Mouse (Mus musculus) ES-E14 (cell line): ENCODE data around the gene Nmrk1. TPM values are rescaled to one million over a fixed set of nuclear protein-coding genes. Genes with fewer than 3 reads are reported as not detected.

Experiments used
- DNase-seq: peaks from one replicate; pipeline ENCODE4 v3.0.0-alpha.2; 2013; ENCODE audit warnings: low read depth, low spot score
- H3K27ac ChIP-seq: 2 replicates; pipeline ENCODE4 v1.5.1; 2012; ENCODE audit warnings: low read depth, mild to moderate bottlenecking, low read length, moderate library complexity, mixed read lengths; ENCODE audit not compliant: poor library complexity, insufficient read depth, severe bottlenecking
- H3K36me3 ChIP-seq: 2 replicates; pipeline ENCODE4 v1.6.1; 2012; ENCODE audit warnings: mild to moderate bottlenecking, low read length, moderate library complexity, mixed read lengths; ENCODE audit not compliant: control insufficient read depth, poor library complexity, insufficient read depth, severe bottlenecking
- H3K4me1 ChIP-seq, 2 experiments: fragments of 150-350 bp in 1 of 2; sonication (generic) in 1 of 2; 2 replicates each; pipeline ENCODE4 v1.6.1; 2012; ENCODE audit warnings: low read length in 2 of 2, mild to moderate bottlenecking in 1 of 2, mixed read lengths in 1 of 2; ENCODE audit not compliant: control insufficient read depth in 2 of 2, insufficient read depth in 2 of 2, poor library complexity in 1 of 2
- H3K4me3 ChIP-seq, 2 experiments: fragments of 150-350 bp in 1 of 2; sonication (generic) in 1 of 2; 2 replicates each; pipeline ENCODE4 v1.5.1; 2012; ENCODE audit warnings: low read length in 2 of 2, low read depth in 1 of 2, mild to moderate bottlenecking in 1 of 2, mixed read lengths in 1 of 2; ENCODE audit not compliant: insufficient read depth in 1 of 2, poor library complexity in 1 of 2, severe bottlenecking in 1 of 2
- H3K9ac ChIP-seq: 2 replicates; pipeline ENCODE4 v1.6.1; 2012; ENCODE audit warnings: low read depth, mild to moderate bottlenecking, low read length, mixed read lengths; ENCODE audit not compliant: poor library complexity, insufficient read depth, severe bottlenecking
- H3K9me3 ChIP-seq: fragments of 150-350 bp; sonication (generic); 2 replicates; pipeline ENCODE4 v1.6.1; 2012; ENCODE audit warnings: low read depth, mild to moderate bottlenecking, low read length; ENCODE audit not compliant: control insufficient read depth, insufficient read depth
- CHD2 ChIP-seq: IDR thresholded peaks from 2 replicates; pipeline ENCODE4 v1.6.1; 2014; ENCODE audit warnings: mild to moderate bottlenecking, low read depth, low read length, inconsistent platforms
- HCFC1 ChIP-seq: IDR thresholded peaks from 2 replicates; pipeline ENCODE4 v1.6.1; 2012; ENCODE audit warnings: low read length, inconsistent platforms, borderline replicate concordance; ENCODE audit not compliant: insufficient read depth
- MAFK ChIP-seq: IDR thresholded peaks from 2 replicates; pipeline ENCODE4 v1.6.1; 2014; ENCODE audit warnings: mild to moderate bottlenecking, low read depth, low read length, inconsistent platforms; ENCODE audit not compliant: insufficient read depth
- ZC3H11A ChIP-seq: IDR thresholded peaks from 2 replicates; pipeline ENCODE4 v1.6.1; 2012; ENCODE audit warnings: low read depth, mild to moderate bottlenecking, inconsistent platforms, low read length, borderline replicate concordance
- ZNF384 ChIP-seq: IDR thresholded peaks from 2 replicates; pipeline ENCODE4 v1.6.1; 2012; ENCODE audit warnings: low read depth, low read length, inconsistent platforms
- in situ Hi-C, 2 experiments: fragments of 600-800 bp; cut with MboI; formaldehyde crosslinking; loops; one replicate each; pipeline ENCODE4 v1.15.1; 2025; ENCODE audit warnings: low sequenced_read_pairs in 2 of 2, inconsistent platforms in 1 of 2; ENCODE audit not compliant: unreplicated experiment in 2 of 2
- total RNA-seq: library from RNA; depleted of rRNA; stranded (reverse); fragments of 300-350 nt; gene quantifications from 2 replicates; pipeline ENCODE4 v1.2.3, GENCODE M21; 2012

Nmrk1 gene
- total RNA-seq, 1 experiment, result 6.4 TPM

DNA sequence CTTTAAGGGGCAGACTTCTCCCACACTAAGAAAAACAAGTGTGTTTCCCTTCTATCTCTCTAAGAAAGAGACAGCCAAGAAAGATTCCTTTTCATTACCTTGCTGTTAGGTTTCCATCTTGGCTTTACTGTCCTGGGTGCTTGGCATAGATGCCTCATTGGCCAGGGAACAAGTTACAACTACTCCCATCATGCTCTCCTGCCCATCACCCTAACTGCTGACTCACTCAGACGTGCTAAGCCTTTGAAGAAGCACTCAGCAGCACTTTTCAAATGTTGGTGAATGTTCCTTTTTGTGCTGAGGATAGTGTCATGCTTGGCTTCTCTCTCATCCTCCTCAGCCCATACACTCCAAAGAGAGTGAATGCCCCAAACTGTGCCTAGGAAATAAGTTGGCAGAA lies 29.9 kb downstream of the Nmrk1 start:
- H3K9me3 ChIP-seq, result no peaks in the 10 kb centered on the region
- H3K4me1 ChIP-seq, result peaks cover 0 to 3% of the 10 kb centered on the region in 2 experiments; a peak in 2 of 4 replicates
- H3K4me3 ChIP-seq, result no peak overlapping the region
- in situ Hi-C loops, result no loop called here
- no peak overlapping the region for H3K27ac ChIP-seq
- TF ChIP-seq HCFC1, result no peak
- no peak for TF ChIP-seq CHD2
- no peak for TF ChIP-seq ZC3H11A
- no peak for TF ChIP-seq ZNF384
- no peak for TF ChIP-seq MAFK
- H3K36me3 ChIP-seq, result no peaks in the 10 kb centered on the region
- DNase-seq, result no peak
- H3K9ac ChIP-seq, result no peak overlapping the region

- H3K9me3 ChIP-seq, result no peaks in the 10 kb centered on the region
- TF ChIP-seq HCFC1, result no peak
- TF ChIP-seq ZNF384, result no peak
- TF ChIP-seq CHD2, result no peak
- no peak for TF ChIP-seq MAFK
- no peak for TF ChIP-seq ZC3H11A
- no peak overlapping the region for H3K4me3 ChIP-seq
- no peak overlapping the region; the same call in 1 of the 2 replicates for H3K9ac ChIP-seq
- H3K27ac ChIP-seq, result no peak overlapping the region
- in situ Hi-C loops, result no loop called here
- H3K4me1 ChIP-seq, result peaks cover 0 to 3% of the 10 kb centered on the region in 2 experiments; a peak in 2 of 4 replicates
- DNase-seq, result no peak
- no peaks in the 10 kb centered on the region for H3K36me3 ChIP-seq
Measured at GRCm38 (mm10) chr19:18663904-18664303, 32.2 kb downstream of the Nmrk1 start.

- Histone ChIP-seq H3K36me3 (no peaks in the 10 kb centered on the region), H3K4me1 (peaks cover 4 to 6% of the 10 kb centered on the region in 2 experiments; a peak in 2 of 4 replicates), H3K9ac (no peak overlapping the region), H3K4me3 (no peak overlapping the region), H3K9me3 (no peaks in the 10 kb centered on the region), H3K27ac (no peak overlapping the region)
- DNase-seq, result no peak
- TF ChIP-seq HCFC1 (no peak), ZC3H11A (no peak)
- in situ Hi-C loops, result no loop called here
Measured at GRCm38 (mm10) chr19:18666966-18667365, 35.2 kb downstream of the Nmrk1 start.

- Histone ChIP-seq H3K4me1 (peaks cover 6 to 8% of the 10 kb centered on the region in 2 experiments; a peak in 3 of 4 replicates), H3K9me3 (no peaks in the 10 kb centered on the region), H3K36me3 (no peaks in the 10 kb centered on the region), H3K27ac (no peak overlapping the region), H3K4me3 (no peak overlapping the region), H3K9ac (no peak overlapping the region)
- in situ Hi-C loops, result no loop called here
- TF ChIP-seq ZC3H11A (no peak), HCFC1 (no peak), MAFK (no peak), ZNF384 (no peak), CHD2 (no peak)
- no peak for DNase-seq
Measured at GRCm38 (mm10) chr19:18669551-18669950, 37.8 kb downstream of the Nmrk1 start.

DNA sequence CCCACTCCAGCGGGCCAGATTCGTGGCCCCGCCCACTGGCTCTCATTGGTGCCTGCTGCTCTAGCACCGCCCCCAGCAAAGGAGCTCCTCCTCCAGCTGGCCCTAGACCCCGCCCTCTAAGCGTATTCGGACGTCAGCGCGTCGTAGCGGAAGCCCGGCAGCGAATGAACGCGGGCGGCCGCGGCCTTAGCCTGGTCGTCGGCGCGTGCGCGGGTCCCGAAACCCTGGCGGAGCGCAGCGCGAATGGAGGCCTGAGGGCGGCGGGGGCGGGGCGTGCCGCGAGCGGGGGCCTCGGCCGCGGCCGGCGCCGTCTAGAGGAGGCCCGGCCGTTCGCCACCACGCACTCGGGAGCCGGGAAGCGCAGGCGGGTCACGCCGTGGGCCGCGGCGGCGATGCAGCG lies 38.9 kb downstream of the Nmrk1 start, which contains the start of gene Carnmt1:
Gene Carnmt1, plus strand, starts transcription at position 157 of the 400 bp plus-strand sequence.
- in situ Hi-C loops, result no loop called here
- DNase-seq, result peak; percentile 97
- H3K4me1 ChIP-seq, result peaks cover 8 to 9% of the 10 kb centered on the region in 2 experiments; a peak in 3 of 4 replicates
- TF ChIP-seq ZNF384, result no peak
- no peak for TF ChIP-seq CHD2
- TF ChIP-seq HCFC1, result no peak
- peak within 1 kb of the TSS; percentile 74 for H3K27ac ChIP-seq
- H3K36me3 ChIP-seq, result no peaks in the 10 kb centered on the region
- H3K4me3 ChIP-seq, result peak within 1 kb of the TSS; percentile 84 to 98
- H3K9ac ChIP-seq, result peak within 1 kb of the TSS; percentile 88
- no peaks in the 10 kb centered on the region for H3K9me3 ChIP-seq
